ENCODE assay signal across 9 mouse cellular contexts in the genomic region with DNA sequence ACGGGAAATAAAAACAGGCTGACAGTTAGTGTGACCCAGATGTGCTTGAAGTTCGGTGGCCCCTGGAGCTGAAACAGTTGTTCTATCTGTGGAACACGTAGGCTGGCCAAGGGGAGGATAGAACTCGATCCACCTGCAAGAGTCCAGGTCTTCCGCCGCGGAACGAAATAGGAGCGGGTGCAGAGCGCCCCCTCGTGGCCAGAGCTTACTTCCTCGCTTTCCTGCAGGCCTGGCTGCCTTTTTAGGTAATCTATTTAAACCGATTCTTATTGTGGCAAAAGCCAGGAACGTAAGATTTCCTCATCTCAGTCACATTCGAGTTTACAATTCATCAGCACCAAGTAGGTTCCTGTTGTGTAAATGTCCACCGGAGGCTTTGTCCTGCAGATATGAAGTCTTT. TPM values are rescaled to one million over a fixed set of nuclear protein-coding genes. Genes with fewer than 3 reads are reported as not detected.
DNase-seq lines count a peak whose midpoint lies in the region; ATAC-seq and TF ChIP-seq lines count a peak whose summit lies in the region.
"Had no signal": no experiment of that assay in that cellular context is flagged by ENCODE, and none has a peak within 500 bp of the region (broad histone marks: within the 10 kb centered on the region; RNA-seq: fewer than 3 reads in every experiment).

No protein-coding gene starts in this region.

- H3K9me3 ChIP-seq in kidney, embryonic 14.5 days (ENCODE audit: control insufficient read depth, low read length): no peaks in the 10 kb centered on the region

- no peak overlapping the region for H3K4me2 ChIP-seq in kidney, embryonic 14.5 days (replicated peaks; ENCODE audit: low read depth, low read length)

- peak; percentile 77 for TF ChIP-seq CTCF in embryonic fibroblast, embryonic 13.5 days (IDR thresholded peaks at IDR 0.05; ENCODE audit: borderline replicate concordance, insufficient read depth, low read length)
- TF ChIP-seq CTCF in liver, adult 2 months (IDR thresholded peaks at IDR 0.05; ENCODE audit: low read depth, low read length): peak; percentile 90
- peak; percentile 85 for TF ChIP-seq CTCF in olfactory bulb, adult 2 months (IDR thresholded peaks at IDR 0.05; ENCODE audit: insufficient read depth, low read depth, low read length)

- 4% methylated on average over 16 of the region's 16 CpGs for WGBS in kidney, embryonic 14.5 days
- WGBS in liver, adult 2 months: 2% methylated on average over 16 of the region's 16 CpGs
- WGBS in olfactory bulb, adult 2 months: 4% methylated on average over 16 of the region's 16 CpGs

- peaks cover 43% of the 10 kb centered on the region for H3K27me3 ChIP-seq in kidney, embryonic 14.5 days (ENCODE audit: control insufficient read depth, insufficient read depth, low read length)
- peaks cover 17% of the 10 kb centered on the region for H3K27me3 ChIP-seq in liver, adult 2 months (ENCODE audit: control insufficient read depth, insufficient read depth, low read length)

- no peaks in the 10 kb centered on the region for H3K36me3 ChIP-seq in kidney, embryonic 14.5 days (ENCODE audit: control insufficient read depth, insufficient read depth, low read length)
- H3K36me3 ChIP-seq in liver, adult 2 months (ENCODE audit: control insufficient read depth, insufficient read depth, low read length): no peaks in the 10 kb centered on the region

- H3K9ac ChIP-seq in kidney, embryonic 14.5 days (ENCODE audit: low read depth, low read length): no peak overlapping the region
- no peak overlapping the region for H3K9ac ChIP-seq in liver, adult 2 months (ENCODE audit: low read depth, low read length)

- H3K27ac ChIP-seq in kidney, embryonic 14.5 days (ENCODE audit: low read depth, low read length): no peak overlapping the region
- no peak overlapping the region for H3K27ac ChIP-seq in embryonic fibroblast, embryonic 13.5 days (ENCODE audit: insufficient read depth, low read length)
- no peak overlapping the region for H3K27ac ChIP-seq in liver, adult 2 months (replicated peaks; ENCODE audit: insufficient read depth, low read depth, low read length)
- no peak overlapping the region for H3K27ac ChIP-seq in olfactory bulb, adult 2 months (ENCODE audit: insufficient read depth, low read depth, low read length)

- no peak for ATAC-seq in kidney, embryonic 14.5 days (ENCODE audit: low FRiP score, low TSS enrichment)
- ATAC-seq in inflammation-experienced regulatory T-cells, adult 6 months: peak; percentile 44

- TF ChIP-seq POLR2A in embryonic fibroblast, embryonic 13.5 days (IDR thresholded peaks at IDR 0.05; ENCODE audit: low read depth, low read length): no peak
- TF ChIP-seq POLR2A in liver, adult 2 months (IDR thresholded peaks at IDR 0.05; ENCODE audit: extremely low read depth, insufficient read depth, low read length): no peak
- no peak for TF ChIP-seq POLR2A in olfactory bulb, adult 2 months (IDR thresholded peaks at IDR 0.05; ENCODE audit: insufficient read depth, low read depth, low read length)

- peak; percentile 31 for DNase-seq in kidney, adult 11 months
- peak; percentile 49 to 50 for DNase-seq in adrenal gland, postnatal 4 days (ENCODE audit: low spot score in 2 of 2)
- peak; percentile 19 for DNase-seq in liver, adult 2 months (ENCODE audit: extremely low read depth, low read depth, low spot score)
- peak; percentile 86 for DNase-seq in thymus, postnatal 0 days (ENCODE audit: low spot score)

- no peaks in the 10 kb centered on the region for H3K79me2 ChIP-seq in liver, adult 2 months (ENCODE audit: control insufficient read depth, insufficient read depth, low read length)

- peaks cover 18% of the 10 kb centered on the region; the same call in 1 of the 2 replicates for H3K4me1 ChIP-seq in kidney, embryonic 14.5 days (ENCODE audit: control insufficient read depth, insufficient read depth, low read length)
- no peaks in the 10 kb centered on the region for H3K4me1 ChIP-seq in embryonic fibroblast, embryonic 13.5 days (ENCODE audit: control insufficient read depth, insufficient read depth, low read length)
- no peaks in the 10 kb centered on the region for H3K4me1 ChIP-seq in liver, adult 2 months (ENCODE audit: control insufficient read depth, insufficient read depth, low read length)
- peaks cover 19% of the 10 kb centered on the region for H3K4me1 ChIP-seq in olfactory bulb, adult 2 months (ENCODE audit: control insufficient read depth, insufficient read depth, low read length)

- no peak overlapping the region for H3K4me3 ChIP-seq in kidney, embryonic 14.5 days (ENCODE audit: low read length)
- H3K4me3 ChIP-seq in embryonic fibroblast, embryonic 13.5 days (ENCODE audit: insufficient read depth, low read length): no peak overlapping the region
- H3K4me3 ChIP-seq in liver, adult 2 months (ENCODE audit: insufficient read depth, low read depth, low read length): no peak overlapping the region
- no peak overlapping the region for H3K4me3 ChIP-seq in olfactory bulb, adult 2 months (ENCODE audit: insufficient read depth, low read depth, low read length)

RNA-seq across cellular contexts. Expression of a gene that starts 2.6 kb away (rescaled TPM):
- polyA plus RNA-seq in kidney, embryonic 14.5 days (2014; fragmentation: Nextera tagmentation; extraction: Ambion mirVana): 7.3 and 10.1 TPM in 2 replicates
- 10 to 100 TPM; 13.7 to 17.2 TPM for total RNA-seq in adrenal gland, postnatal 4 days (2021)
- not detected in 2 replicates for polyA plus RNA-seq in embryonic fibroblast, embryonic 13.5 days (2011; ENCODE audit: insufficient read length, low read depth, missing spikeins)
- polyA plus RNA-seq in inflammation-experienced regulatory T-cells, adult 6 months (2017; shearing (Covaris generic)): 10 to 100 TPM; 41.0 to 52.7 (median 49.6) TPM
- 0.65 and 1.4 TPM in 2 replicates for total RNA-seq in liver, adult 2 months (2014; rRNA removed)
- 0.75 and 1.3 TPM in 2 replicates for polyA plus RNA-seq in liver, adult 2 months (2012; rRNA removed)
- not detected in 2 replicates for polyA plus RNA-seq in olfactory bulb, adult 2 months (2012; ENCODE audit: insufficient read depth, insufficient read length, low replicate concordance, missing spikeins)
- 43.4 and 43.7 TPM in 2 replicates for polyA plus RNA-seq in thymus, postnatal 0 days (2015; fragmentation: Nextera tagmentation; extraction: Ambion mirVana)

RNA-seq across cellular contexts. Expression of a gene that starts 35.3 kb away (rescaled TPM):
- 0.19 and 0.37 TPM in 2 replicates for polyA plus RNA-seq in kidney, embryonic 14.5 days (2014; fragmentation: Nextera tagmentation; extraction: Ambion mirVana)
- under 1 TPM; 0.17 to 0.31 TPM for total RNA-seq in adrenal gland, postnatal 4 days (2021)
- 0.28 and 0.61 TPM in 2 replicates for polyA plus RNA-seq in embryonic fibroblast, embryonic 13.5 days (2011; ENCODE audit: insufficient read length, low read depth, missing spikeins)
- 1 to 10 TPM in 1 of 3 experiments, under 1 TPM in 2; 0.71 to 2.2 (median 0.95) TPM for polyA plus RNA-seq in inflammation-experienced regulatory T-cells, adult 6 months (2017; shearing (Covaris generic))
- 1.8 and 1.9 TPM in 2 replicates for total RNA-seq in liver, adult 2 months (2014; rRNA removed)
- polyA plus RNA-seq in liver, adult 2 months (2012; rRNA removed): 1.3 and 5.4 TPM in 2 replicates
- polyA plus RNA-seq in olfactory bulb, adult 2 months (2012; ENCODE audit: insufficient read depth, insufficient read length, low replicate concordance, missing spikeins): not detected in 2 replicates
- 0.62 and 0.86 TPM in 2 replicates for polyA plus RNA-seq in thymus, postnatal 0 days (2015; fragmentation: Nextera tagmentation; extraction: Ambion mirVana)
- polyA plus RNA-seq: neural tube, embryonic 14.5 days had no signal

Comparison
In these comparisons a context has a peak if more than half of its experiments do, and no peak if none do; other contexts are left out.
1. DNase-seq: peak in every context shown above with its lines; median percentile 86 in thymus, postnatal 0 days; 50 in adrenal gland, postnatal 4 days; 31 in kidney, adult 11 months; 19 in liver, adult 2 months.